12 mouse cellular contexts compared by ENCODE assay signal in the genomic region with DNA sequence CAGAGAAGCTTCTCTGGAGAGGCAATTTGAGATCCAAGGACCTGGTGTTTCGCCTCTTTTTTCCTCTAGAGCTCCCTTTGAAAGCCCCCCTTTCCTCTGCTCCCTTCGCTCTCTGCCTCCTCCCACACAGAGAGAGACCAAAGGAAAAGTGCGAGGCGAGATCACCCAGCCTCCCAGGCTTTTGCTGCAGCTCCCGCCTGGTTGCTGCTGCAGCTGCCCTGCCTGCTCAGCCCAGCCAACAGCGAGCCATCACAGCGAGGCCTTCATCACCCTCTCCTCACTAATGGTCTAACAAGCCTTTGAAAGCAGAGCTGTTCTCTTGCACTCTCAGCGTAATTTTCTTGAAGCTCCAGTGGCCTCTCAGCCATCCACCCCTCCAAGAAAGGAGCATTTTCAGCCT.
"Had no signal": no experiment of that assay in that cellular context is flagged by ENCODE, and none has a peak within 500 bp of the region (broad histone marks: within the 10 kb centered on the region; RNA-seq: fewer than 3 reads in every experiment).

No protein-coding gene starts in this region.

- H3K4me2 ChIP-seq: liver, embryonic 11.5 days; liver, embryonic 15.5 days; neural tube, embryonic 13.5 days had no signal

- H3K36me3 ChIP-seq: liver, embryonic 15.5 days had no signal

- H3K4me3 ChIP-seq: layer of hippocampus, adult 2 months; liver, embryonic 15.5 days; neural tube, embryonic 13.5 days had no signal

- H3K9ac ChIP-seq: liver, embryonic 15.5 days; neural tube, embryonic 13.5 days had no signal

- H3K4me1 ChIP-seq: liver, embryonic 15.5 days; neural tube, embryonic 13.5 days had no signal

- H3K27me3 ChIP-seq: liver, embryonic 15.5 days; neural tube, embryonic 13.5 days had no signal

- DNase-seq: kidney, adult 9 months; kidney, postnatal 10 days; lung, adult 2 months; lung, postnatal 36 days; right cerebral cortex, postnatal 25 days; thymus, postnatal 4 days had no signal

- H3K9me3 ChIP-seq: liver, embryonic 15.5 days; neural tube, embryonic 13.5 days had no signal

- H3K27ac ChIP-seq: layer of hippocampus, adult 2 months; liver, embryonic 15.5 days; neural tube, embryonic 13.5 days had no signal

- ATAC-seq: intestine, postnatal 0 days; lung, postnatal 0 days had no signal
